1 mouse cellular context compared by ENCODE assay signal in genomic region chr3:123385486-123386156, GRCm38 (mm10).
TF ChIP-seq lines count a peak whose summit lies in the region.

Gene Mettl14 (minus strand): TSS chr3:123386108.

TF ChIP-seq in MEL, 35 proteins besides CTCF, POLR2A, EP300 and RAD21 (continued from another document):
- TF ChIP-seq USF2 (IDR thresholded peaks at IDR 0.05; ENCODE audit: borderline replicate concordance in 1 of 2, insufficient read depth in 1 of 2, low read depth in 1 of 2, low read length in 2 of 2), result no peak
